Mouse (Mus musculus) heart, embryonic 11.5 days (tissue): Measurements from ENCODE around the gene 2610301B20Rik. TPM values are rescaled to one million over a fixed set of nuclear protein-coding genes. Genes with fewer than 3 reads are reported as not detected.
A peak's percentile ranks its signal among the peaks of the same experiment; 100 is the strongest.

ENCODE experiments used
- microRNA-seq: library from miRNA; unstranded; fragments of <30 nt; microRNA quantifications from one replicate; pipeline ENCODE4, GENCODE M21; 2016; ENCODE audit warnings: borderline number of aligned reads
- polyA plus RNA-seq: library from polyadenylated mRNA; unstranded; fragments of >200 nt; fragmentation: Nextera tagmentation; extraction: Ambion mirVana; gene quantifications from 2 replicates; pipeline ENCODE4 v1.2.1, GENCODE M21; 2014

Gene 2610301B20Rik
- polyA plus RNA-seq, 1 experiment from 2014 or later: 24.9 TPM

Small RNA genes lying within 50 kb of the gene (microRNA-seq; reads per million reads assigned to microRNA genes)
- not detected for gene Mir3471-1
- gene n-TSaga9: 5.1 reads per million, percentile 39 among the genes with 10 or more reads in this experiment
